Mouse (Mus musculus) brain, adult 2 months (tissue): ENCODE data around the gene Pip5k1b.
A peak's percentile ranks its signal among the peaks of the same experiment; 100 is the strongest.

Experiments
- DNase-seq: peaks from one replicate; pipeline ENCODE4 v3.0.0; 2011; ENCODE audit warnings: low read depth, low spot score

Pip5k1b gene

DNA sequence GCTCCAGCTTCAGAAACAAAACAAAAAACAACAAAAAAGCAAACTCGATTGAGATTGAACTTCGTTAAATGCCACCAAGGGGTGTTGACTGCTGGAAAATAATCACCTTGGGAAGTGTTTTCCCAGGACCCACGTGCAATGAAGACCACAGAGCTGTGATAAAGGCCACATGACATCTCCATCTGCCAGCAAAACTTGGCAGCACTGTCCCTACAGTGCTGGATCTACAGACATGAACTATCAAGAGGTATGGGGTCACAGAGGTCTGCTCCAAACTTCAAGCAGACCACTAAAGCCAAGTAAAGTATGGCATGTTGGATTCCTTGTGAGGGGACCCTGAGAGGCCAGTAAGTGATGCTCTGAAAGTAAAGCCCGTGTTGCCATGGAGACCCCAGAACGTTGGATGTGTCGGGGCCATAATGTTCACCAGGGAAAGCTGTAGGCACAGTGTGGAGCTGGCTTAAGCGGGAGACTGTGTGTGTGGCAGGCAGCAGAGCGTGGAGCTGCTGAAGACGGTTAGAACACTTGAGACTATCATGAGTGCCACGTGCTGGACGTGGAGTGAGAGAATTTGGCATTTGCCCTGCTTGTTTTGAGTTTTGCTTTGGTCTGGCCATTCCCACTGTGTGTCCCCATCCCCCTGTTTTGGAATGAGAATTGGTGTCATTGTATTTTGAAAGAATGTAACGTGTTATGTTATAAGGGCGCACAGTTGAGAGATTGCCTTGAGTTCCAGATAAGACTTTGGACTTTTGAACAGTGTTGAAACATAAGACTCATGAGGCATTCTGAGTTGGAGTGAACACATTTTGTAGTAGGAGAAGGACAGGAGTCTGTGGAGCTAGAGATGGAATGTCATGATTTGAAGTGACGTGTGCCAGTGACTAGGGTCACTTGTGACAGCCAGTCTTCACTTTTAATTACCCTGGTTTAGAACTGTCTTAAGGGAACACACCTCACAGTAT lies 12.0 kb downstream of the Pip5k1b start:
- DNase-seq = peak; percentile 41

DNA sequence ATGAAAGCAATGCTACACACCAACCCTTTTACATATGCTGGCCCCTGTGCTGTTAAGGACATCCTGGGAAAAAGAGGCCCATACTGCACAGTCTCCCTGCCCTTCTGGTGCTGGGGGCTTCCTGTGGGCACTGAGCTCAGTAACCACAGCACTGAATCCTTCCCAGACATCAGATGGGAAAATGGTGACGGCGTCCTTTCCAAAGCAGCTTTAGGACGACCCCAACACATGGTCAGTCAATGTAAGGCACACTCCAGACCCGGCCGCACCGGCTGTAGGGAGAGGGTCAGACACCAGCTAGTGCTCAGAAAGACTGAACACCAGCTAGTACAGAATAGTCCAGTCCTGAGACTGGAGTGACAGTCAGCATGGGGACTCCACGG lies 13.4 kb downstream of the Pip5k1b start:
- DNase-seq = no peak

DNA sequence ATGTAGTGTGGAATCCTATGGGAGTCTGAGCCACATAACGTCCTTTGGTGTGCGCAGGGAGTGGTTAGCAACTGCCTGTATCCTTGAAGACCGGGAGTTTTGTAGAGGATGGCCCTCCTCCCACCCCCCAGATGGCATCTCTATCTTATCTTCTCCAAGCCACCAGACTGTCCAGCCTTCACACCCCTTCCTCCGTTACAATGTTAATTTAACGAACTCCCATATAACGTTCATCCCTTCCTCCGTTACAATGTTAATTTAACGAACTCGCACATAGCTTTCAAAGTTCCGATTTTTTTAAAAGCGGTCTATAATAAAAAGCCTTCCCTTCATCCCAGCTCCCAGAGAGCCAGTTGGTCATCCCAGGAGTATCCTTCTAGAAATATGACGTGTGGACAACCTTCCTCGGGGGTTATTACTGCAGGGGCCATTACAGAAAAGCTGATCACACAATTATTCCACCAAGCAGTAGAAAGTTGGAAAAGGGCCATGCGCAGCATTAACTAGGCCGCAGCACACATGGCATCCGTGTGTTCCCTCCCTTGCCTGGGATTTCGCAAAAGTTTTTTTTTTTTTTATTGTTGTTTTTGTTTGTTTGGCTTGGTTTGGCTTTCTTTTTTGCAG lies 13.9 kb downstream of the Pip5k1b start:
- DNase-seq = peak; percentile 47

DNA sequence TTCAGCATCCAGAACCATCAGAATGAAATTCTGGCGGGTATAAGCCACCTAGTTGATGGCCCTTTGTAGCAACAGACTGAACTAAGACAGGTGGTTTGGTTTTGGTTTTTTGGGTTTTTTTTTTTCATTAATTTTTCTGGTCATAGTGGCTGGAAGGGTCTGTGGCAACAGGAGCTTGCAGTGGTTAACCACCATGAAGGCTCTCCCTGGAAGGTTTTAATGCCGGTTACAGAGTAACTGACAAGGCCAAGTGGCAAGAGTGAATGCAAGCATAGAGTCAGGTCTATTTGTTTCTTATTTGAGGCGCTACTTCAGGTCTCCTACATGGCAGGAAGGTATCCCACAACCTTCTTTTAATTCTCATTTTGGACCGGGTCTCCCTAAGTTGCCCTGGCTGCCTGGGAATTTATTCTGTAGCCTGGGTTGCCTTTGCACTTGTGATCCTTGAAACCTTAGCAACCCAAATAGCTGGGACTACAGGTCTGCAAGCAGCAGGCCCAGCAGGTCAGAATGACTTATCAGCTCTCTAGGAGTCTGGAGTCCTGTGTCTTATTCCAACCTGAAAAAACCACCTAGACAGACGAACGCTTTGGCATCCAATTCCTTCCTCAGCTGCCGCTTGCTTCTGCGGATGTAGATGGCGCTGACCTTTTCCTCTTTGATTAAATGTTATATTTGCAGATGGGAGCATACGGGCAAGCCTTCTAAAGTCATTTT lies 14.6 kb downstream of the Pip5k1b start:
- peak; percentile 66 for DNase-seq

DNA sequence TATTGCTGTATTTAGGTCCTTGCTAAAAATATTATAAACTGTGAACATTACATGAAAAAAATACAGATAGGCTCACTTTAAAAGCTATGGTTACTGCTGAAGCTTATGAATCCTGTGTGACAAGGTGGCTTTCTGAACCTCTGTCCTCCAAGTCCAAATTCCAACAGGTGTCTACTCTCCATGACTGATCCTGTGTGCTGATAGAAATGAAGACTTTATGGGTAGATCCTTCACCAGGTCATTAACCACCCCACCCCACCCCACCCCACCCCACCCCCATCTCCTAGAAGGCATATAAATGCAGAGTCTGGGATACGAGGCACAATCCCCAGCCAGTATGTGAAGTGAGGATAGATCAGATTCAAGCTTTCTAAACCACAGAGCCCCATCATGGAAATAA lies 16.6 kb downstream of the Pip5k1b start:
- DNase-seq = no peak

DNA sequence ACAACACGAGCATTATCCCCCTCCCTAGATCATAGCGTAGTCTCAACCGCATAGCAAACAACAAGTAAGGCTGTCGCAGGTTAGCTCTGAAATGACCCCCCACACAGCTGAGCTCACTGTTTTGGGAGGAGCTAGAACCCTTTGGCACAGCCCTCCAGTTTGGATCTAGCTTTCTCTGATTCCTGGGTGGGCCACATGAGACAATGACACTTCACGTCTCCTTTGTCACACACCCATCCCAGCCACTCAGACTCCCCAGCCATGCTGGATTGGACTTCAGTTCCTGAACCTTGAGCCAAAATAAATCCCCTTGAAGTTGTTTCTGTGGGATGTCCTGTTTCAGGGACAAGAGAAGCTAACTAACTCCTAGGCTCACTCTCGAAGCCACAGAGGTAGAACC lies 17.5 kb downstream of the Pip5k1b start:
- DNase-seq = no peak

DNA sequence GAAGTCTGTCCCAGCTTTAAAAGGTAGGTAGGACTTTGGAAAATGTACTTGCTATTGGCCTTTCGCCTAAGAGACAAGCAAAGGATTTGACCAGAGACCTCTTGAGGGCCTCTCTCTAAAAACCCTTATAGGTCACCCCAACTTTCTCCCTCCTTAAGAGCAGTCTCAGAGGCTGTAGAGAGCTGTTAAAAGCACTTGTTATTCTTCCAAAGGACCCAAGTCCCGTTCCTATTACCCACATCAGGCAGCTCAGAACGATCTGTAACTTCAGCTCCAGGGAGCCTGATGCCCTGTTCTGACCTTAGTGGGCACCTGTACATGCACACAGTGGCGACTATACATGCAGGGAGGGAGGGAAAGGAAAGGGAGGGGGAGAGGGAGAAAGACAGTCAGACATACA lies 18.0 kb downstream of the Pip5k1b start:
- DNase-seq = no peak

DNA sequence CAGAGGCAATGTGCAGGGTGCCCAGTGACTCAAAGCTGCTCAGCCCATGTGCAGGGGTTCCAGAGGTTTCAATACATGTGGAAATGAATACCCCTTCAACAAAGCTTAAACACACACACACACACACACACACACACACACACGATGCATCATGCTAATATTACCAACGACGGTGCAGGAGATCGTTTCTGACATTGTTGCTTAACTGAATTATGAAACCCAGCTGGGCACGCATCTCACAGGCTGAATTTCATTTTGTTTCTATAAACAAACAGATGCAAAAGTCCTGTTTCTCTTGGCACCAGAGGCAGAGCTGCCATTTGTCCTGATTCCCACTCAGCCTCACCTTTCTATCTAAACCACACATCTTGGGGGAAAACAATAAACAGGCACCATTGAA lies 18.8 kb downstream of the Pip5k1b start:
- no peak for DNase-seq

DNA sequence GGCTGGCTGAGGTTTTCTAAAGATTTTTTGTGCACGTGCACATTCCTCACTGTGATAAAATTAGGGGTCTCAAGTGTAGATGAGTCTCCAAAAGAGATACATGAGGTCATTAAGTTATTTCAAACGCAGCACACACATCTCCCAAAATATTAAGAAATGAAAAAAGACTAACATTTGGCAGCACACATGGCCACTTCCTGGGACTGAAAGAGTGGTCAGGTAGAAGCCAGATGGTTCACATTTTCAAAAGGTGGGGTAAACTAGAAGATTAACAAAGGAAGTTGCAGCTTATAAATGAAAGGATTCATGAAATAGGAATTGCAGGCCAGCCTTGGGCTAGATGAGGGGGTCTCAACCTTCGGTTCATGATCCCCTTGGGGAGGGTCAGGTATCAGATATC lies 19.4 kb downstream of the Pip5k1b start:
- DNase-seq = peak; percentile 67

DNA sequence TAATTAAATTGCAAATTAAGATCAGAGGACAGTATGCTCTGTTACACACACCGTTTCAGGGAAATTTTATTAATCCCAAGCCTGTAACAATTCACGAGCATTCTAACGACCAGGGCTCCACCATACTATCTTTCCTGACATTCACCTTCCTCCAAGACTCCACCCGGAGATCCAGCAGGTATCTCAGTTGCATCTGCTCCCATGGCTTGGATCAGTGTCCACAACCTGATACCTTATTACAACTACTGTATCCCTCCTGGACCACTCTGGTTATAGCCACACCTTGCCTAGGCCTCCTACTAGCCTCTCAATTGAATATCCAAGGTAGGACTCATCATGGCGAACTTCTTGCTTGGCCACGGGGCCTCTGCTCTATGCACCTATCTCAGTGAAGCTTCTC lies 20.5 kb downstream of the Pip5k1b start:
- no peak for DNase-seq

DNA sequence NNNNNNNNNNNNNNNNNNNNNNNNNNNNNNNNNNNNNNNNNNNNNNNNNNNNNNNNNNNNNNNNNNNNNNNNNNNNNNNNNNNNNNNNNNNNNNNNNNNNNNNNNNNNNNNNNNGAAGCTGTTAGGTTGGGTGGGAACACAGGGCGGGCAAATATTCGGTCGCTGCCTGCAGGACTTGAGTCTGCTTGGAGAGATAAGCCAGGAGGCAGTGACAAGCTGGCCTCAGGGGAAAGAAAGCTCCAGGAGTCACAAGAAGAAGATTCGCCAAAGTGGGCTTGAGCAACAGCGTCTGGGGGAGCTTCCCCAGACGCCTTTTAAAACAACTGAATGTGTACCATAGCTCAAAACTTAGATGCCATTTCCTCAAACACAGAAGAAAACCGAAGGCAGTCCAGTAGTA lies 20.9 kb downstream of the Pip5k1b start:
- DNase-seq = no peak

DNA sequence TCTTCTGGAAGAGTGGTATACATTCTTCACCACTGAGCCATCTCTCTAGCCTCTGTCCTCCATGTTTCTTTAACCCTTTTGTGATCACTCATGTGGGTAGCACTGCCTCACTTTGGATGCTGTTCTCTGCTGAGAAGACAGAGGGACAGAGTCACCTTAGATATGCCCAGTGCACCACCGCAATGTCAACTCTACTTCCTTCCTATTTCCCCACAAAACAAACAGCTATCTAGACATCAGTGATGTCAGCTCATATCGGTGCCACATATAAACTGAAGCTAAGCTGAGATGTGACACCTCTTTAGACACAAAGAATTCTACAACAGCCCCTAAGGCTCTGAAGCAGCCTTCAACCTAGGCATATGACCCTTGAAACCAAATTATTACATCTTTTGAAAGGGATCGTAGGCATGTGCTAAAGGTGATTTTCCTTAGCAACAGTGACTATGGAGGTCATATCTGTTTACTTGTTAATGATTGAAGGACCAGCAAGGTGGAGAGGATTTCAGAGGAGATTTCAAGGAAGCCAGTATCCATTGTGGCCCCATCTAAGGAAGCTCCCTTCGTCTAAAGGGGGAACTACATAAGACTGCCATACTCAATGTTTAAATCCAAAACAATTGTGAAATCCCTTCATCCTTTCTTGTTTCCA lies 26.6 kb downstream of the Pip5k1b start:
- no peak for DNase-seq

DNA sequence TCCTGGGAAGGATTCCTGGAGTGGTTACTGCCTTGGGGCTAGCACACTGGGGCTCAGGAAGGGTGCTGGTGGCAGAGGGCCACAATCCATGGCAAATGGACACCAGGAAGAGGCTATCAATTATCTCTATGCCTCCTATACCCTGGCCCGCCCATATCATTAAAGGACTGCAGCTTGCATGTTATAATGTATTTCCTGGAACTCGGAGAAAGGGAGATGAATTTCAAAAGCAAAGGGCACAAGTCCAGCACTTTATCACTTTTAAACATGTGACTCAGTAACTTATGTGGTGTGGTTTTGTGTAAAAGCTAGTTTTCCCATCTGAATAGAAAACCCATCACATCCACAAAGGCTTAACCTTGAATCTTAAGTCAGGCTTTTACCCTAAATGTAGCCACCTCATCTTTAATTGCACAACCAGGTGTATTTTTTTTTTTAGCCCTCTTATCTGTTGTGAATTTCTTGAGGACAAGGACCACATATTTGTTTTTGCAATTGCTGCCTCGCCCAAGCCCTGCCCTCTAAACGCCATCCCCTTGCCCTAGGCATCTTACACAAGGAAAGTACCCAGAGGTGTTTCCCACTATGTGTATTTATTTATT lies 27.4 kb downstream of the Pip5k1b start:
- no peak for DNase-seq

DNA sequence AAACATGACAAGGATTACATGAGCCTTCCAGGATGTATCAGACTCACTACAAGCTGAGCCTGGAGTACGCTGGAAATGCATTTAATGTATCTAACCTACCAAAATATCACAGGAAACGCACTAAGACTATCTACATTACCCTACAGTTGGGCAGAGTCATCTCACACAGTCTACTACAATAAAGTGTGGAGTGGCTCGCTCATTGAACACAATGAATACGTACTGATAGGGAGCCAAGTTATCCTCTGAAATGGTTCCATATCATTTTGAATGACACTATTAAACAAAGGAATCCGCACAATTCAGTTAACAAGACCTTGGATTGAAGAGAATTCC lies 28.1 kb downstream of the Pip5k1b start:
- no peak for DNase-seq

DNA sequence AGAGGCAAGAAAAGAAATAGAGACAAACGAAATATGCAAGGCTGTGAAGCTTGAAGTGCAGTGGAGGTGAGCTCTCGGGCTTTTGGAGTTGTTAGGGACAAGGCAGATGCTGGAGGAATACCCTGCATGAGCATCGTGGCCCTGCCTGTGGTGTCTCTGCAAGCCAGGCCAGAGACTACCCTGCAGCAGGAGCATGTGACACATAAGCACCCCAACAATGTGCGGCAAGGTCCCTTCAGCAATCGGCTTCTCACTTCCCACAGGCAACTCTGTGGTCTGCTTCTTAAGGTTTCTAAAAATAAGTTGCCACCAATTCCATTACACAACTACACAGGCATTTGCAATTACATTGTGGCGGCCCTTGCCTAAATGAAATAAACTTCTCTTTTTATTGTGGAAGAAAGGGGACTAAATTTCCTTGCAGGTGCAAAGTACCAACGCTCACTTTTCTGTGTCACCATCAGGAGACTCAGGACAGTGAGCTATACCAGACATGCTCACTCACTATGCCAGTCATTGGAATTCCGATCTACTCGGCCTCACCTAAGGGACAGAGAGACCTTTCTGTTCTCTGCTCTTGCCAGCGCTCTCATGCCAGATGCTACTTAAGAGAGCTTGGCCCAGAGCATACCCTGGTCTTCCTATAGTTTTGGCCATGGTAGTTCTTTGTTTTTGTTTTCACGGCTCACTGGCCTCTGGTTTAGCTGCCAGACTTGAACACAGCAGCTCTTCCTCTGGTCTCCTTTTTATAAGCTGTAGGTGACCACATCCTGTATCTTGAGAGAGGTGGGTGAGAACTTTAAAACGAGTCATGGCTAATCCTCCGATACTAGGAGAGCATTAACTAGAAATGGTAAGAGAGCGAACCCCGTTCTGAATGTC lies 28.7 kb downstream of the Pip5k1b start:
- peak; percentile 57 for DNase-seq

DNA sequence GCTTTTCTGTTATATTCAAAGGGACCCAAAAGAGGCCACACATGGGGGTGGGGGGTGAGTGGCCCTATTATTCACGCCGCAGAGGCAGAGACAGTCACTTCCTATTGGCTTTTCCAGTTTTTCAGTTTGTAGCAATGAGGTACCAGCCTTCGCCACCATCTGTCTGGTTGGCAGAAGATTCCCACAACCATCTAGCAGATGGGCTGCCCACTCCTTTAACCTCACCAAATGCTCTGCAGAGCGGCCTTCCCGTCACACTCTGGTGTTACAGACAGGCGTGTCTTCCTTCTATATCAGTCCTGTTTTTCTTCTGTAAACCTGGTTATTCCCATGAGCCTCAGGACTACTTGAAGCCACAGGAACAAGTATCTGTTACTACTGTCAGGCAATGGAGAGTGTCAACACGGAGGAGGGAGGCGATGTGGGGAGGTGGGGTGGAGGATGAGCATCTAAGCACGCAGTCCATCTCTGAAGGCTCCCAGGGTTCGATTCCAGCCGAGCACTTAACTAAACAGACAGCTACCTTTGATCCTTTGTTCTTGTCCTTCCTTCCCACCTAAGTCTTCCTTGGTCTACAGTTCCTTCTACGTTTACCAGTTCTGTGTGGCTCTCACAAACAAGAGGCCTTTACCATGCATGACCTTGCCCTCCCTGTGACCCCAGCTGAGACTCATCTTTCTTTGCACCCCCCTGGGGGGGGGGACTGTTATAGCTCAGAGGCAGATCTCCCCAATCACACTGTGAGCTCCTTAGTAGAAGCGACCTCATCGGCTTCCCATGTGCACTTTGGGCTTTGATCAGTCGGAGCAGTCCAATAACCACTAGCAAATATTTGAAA lies 32.0 kb downstream of the Pip5k1b start:
- peak; percentile 98 for DNase-seq

DNA sequence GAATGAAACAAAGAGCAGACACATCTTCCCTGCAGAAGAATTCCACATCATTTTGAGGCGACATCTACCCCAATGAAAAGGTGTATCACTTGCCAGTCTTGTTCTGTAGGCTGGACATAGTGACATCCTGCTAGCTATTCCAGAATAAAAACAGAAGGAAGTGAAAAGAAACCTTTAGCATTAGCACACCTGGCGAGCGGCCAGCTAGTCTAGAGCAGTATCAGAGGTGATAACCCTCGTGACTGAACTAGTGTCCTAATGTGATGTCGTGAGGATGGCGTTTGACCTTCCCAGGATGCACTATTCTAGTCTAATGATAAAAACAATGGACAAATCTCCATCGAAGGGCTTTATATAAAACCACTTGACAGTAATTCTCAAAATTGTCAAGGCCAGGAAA lies 33.7 kb downstream of the Pip5k1b start:
- no peak for DNase-seq

DNA sequence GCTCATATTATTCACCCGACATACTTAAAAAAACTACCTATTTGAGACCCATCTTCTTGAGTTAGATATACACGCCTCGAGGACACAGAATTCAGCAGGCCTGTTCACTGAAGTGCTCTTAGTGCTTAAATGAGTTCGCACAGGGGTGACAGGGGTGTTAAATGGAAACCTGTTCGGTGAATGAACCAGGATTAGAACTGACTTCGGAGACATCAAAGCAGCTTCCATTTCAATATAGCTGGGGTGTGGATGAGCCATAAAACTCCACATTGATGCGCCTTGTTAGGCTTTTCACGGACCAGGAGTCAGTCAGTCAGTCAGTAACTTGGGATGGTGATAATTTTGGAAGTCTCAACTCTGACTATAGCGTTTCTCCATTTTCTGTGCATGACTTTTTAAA lies 34.5 kb downstream of the Pip5k1b start:
- no peak for DNase-seq

DNA sequence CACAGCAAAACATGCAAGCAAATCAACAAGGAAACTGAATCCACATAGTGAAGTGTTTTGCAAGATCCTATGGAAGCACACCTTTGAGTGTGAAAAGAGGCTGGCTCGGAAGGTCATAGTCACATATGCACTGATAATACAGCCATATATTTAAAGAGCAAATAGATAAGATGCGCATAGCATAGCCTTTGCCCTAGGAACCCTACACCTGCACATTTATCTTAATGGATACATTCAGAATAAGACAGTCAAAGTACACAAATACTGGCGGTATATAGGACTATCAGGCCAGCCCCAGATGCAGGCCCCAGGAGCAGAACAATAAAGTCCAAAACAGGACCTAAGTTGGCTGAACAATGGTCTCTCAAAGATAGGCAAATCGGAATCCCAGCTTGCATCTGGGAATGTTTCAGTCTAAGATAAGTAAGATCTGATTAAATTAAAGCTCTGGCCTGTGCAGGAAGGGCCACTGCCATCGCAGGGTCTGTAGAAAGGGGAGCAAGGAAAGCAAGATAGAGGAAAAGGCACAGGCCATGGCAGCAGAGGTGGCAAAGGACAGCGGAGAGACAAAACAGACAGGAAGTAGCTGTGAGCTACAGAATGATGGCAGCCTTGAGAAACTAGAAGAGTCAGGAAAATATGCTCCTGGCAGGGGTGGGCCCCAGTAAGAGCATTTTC lies 35.8 kb downstream of the Pip5k1b start:
- DNase-seq = no peak
